Mouse (Mus musculus) limb, embryonic 12.5 days (tissue): ENCODE data around the gene Rab31. TPM values are rescaled to one million over a fixed set of nuclear protein-coding genes. Genes with fewer than 3 reads are reported as not detected.
A peak's percentile ranks its signal among the peaks of the same experiment; 100 is the strongest.

Experiments used
- ATAC-seq: fragments of 200-750 bp; cut with Nextera tagmentation; 2 replicates; pipeline ENCODE4 v1.8.0; 2017; ENCODE audit warnings: low read depth, moderate TSS enrichment; ENCODE audit not compliant: insufficient number of reproducible peaks, insufficient read depth, low FRiP score, low TSS enrichment
- H3K27ac ChIP-seq: fragments of 300-500 bp; sonication (generic); 2 replicates; pipeline ENCODE4 v1.5.1; 2016; ENCODE audit warnings: mild to moderate bottlenecking, moderate library complexity
- H3K27me3 ChIP-seq: fragments of 300-500 bp; sonication (generic); 2 replicates; pipeline ENCODE4 v1.6.1; 2016; ENCODE audit warnings: mild to moderate bottlenecking, moderate library complexity
- H3K36me3 ChIP-seq: fragments of 300-500 bp; sonication (generic); 2 replicates; pipeline ENCODE4 v1.6.1; 2016; ENCODE audit warnings: mild to moderate bottlenecking, moderate library complexity
- H3K4me1 ChIP-seq: fragments of 300-500 bp; sonication (generic); replicated peaks from 2 replicates; pipeline ENCODE4 v1.6.1; 2016
- H3K4me2 ChIP-seq: fragments of 300-500 bp; sonication (generic); 2 replicates; pipeline ENCODE4 v1.6.1; 2016; ENCODE audit warnings: mild to moderate bottlenecking, moderate library complexity
- H3K4me3 ChIP-seq: fragments of 300-500 bp; sonication (generic); replicated peaks from 2 replicates; pipeline ENCODE4 v1.5.1; 2016; ENCODE audit warnings: mild to moderate bottlenecking
- H3K9ac ChIP-seq: fragments of 300-500 bp; sonication (generic); replicated peaks from 2 replicates; pipeline ENCODE4 v1.6.1; 2016; ENCODE audit warnings: mild to moderate bottlenecking, moderate library complexity
- H3K9me3 ChIP-seq: fragments of 300-500 bp; sonication (generic); 2 replicates; pipeline ENCODE4 v1.6.1; 2016; ENCODE audit warnings: mild to moderate bottlenecking, moderate library complexity
- WGBS: fragments of 180-500 bp; shearing (Covaris S2); methylation state at CpG from one replicate; pipeline ENCODE4 v1.1.7; 2016; 5-methylcytosine and 5-hydroxymethylcytosine counted together
- polyA plus RNA-seq: library from polyadenylated mRNA; unstranded; fragments of >200 nt; fragmentation: Nextera tagmentation; extraction: Ambion mirVana; gene quantifications from 2 replicates; pipeline ENCODE4 v1.2.1, GENCODE M21; 2016

The Rab31 gene
- polyA plus RNA-seq, 1 experiment from 2014 or later: 54.0 TPM

DNA sequence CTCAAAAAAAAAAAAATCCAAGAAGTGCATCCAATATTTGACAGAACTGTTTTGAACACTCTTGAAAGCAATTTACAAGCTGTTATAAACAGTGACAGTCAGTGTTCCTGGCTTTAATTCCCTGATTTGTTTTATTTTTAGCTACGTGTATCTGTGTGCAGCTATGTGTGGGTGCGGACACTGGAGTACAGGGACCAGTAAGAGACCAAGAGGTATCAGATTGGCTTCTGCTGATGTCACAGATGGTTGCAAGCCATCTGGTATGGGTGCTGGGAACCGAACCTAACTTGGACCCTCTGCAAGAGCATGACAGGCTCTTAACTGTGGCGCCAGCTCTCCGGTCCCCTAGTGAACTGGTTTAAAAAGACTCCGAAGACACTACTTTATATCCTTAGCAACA is 19.4 kb downstream of the Rab31 start:
- Histone ChIP-seq H3K9me3 (peaks cover 9% of the 10 kb centered on the region; the same call in 1 of the 2 replicates), H3K36me3 (peaks cover 4% of the 10 kb centered on the region; the same call in 1 of the 2 replicates), H3K4me1 (no peaks in the 10 kb centered on the region), H3K9ac (no peak overlapping the region), H3K4me2 (no peak overlapping the region), H3K4me3 (no peak overlapping the region), H3K27me3 (no peaks in the 10 kb centered on the region), H3K27ac (no peak overlapping the region)
- 95% methylated on average over 6 of the region's 6 CpGs for WGBS
- no peak for ATAC-seq

GRCm38 (mm10) chr17:65750301-65750700 is 22.3 kb downstream of the Rab31 start:
- H3K36me3 ChIP-seq: 0 out of 2 replicates have a peak, but pooled peaks cover 6% of the 10 kb centered on the region
- no peak overlapping the region for H3K4me3 ChIP-seq
- H3K4me1 ChIP-seq: no peaks in the 10 kb centered on the region
- 0 out of 2 replicates have a peak, but pooled peaks cover 7% of the 10 kb centered on the region for H3K9me3 ChIP-seq
- no peak overlapping the region for H3K27ac ChIP-seq
- no peaks in the 10 kb centered on the region for H3K27me3 ChIP-seq
- H3K9ac ChIP-seq: no peak overlapping the region
- no peak for ATAC-seq
- H3K4me2 ChIP-seq: no peak overlapping the region

DNA sequence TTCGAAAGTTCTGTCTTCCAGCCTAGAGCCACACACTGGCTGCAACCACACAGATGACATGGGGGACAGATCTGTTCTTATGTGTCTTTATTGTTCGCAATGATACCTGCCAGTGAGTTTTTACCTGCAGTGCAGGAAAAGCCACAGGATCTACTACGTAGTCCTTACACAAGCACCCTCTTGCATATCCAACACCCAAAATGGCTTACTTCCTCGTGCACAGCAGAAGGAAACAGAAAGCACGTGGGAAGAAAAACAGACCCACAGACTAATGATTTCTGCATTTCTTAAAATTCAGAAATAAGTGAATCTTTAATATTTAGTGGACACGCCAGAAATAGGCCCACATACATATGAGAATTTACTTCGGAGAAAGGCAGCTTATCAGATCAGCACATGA is 22.7 kb downstream of the Rab31 start:
- Histone ChIP-seq H3K9me3 (0 out of 2 replicates have a peak, but pooled peaks cover 8% of the 10 kb centered on the region), H3K4me3 (no peak overlapping the region), H3K27ac (no peak overlapping the region), H3K36me3 (0 out of 2 replicates have a peak, but pooled peaks cover 7% of the 10 kb centered on the region), H3K9ac (no peak overlapping the region), H3K27me3 (no peaks in the 10 kb centered on the region), H3K4me2 (no peak overlapping the region), H3K4me1 (no peaks in the 10 kb centered on the region)
- 91% methylated on average over 7 of the region's 7 CpGs for WGBS
- no peak for ATAC-seq

- H3K27me3 ChIP-seq: no peaks in the 10 kb centered on the region
- 0 out of 2 replicates have a peak, but pooled peaks cover 3% of the 10 kb centered on the region for H3K9me3 ChIP-seq
- H3K36me3 ChIP-seq: 0 out of 2 replicates have a peak, but pooled peaks cover 7% of the 10 kb centered on the region
- no peak overlapping the region for H3K4me2 ChIP-seq
- no peaks in the 10 kb centered on the region for H3K4me1 ChIP-seq
- ATAC-seq: no peak
- H3K27ac ChIP-seq: no peak overlapping the region
- H3K4me3 ChIP-seq: no peak overlapping the region
- no peak overlapping the region for H3K9ac ChIP-seq
- 81% methylated on average over 6 of the region's 6 CpGs for WGBS
Observed at GRCm38 (mm10) chr17:65748997-65749396, 23.6 kb downstream of the Rab31 start.

- 0 out of 2 replicates have a peak, but pooled peaks cover 3% of the 10 kb centered on the region for H3K9me3 ChIP-seq
- 80% methylated on average over 6 of the region's 6 CpGs for WGBS
Observed at GRCm38 (mm10) chr17:65746314-65746713, 26.2 kb downstream of the Rab31 start.

GRCm38 (mm10) chr17:65743664-65744330 is 28.8 kb downstream of the Rab31 start:
- Histone ChIP-seq H3K36me3 (0 out of 2 replicates have a peak, but pooled peaks cover 4% of the 10 kb centered on the region), H3K9me3 (0 out of 2 replicates have a peak, but pooled peaks cover 3% of the 10 kb centered on the region), H3K4me2 (no peak overlapping the region), H3K27ac (peak overlapping the region; percentile 45; the same call in 1 of the 2 replicates), H3K9ac (no peak overlapping the region), H3K27me3 (no peaks in the 10 kb centered on the region), H3K4me1 (peaks cover 9% of the 10 kb centered on the region), H3K4me3 (no peak overlapping the region)
- ATAC-seq: no peak
- 83% methylated on average over 11 of the region's 11 CpGs for WGBS

More at GRCm38 (mm10) chr17:65746314-65746713, 26.2 kb downstream of the Rab31 start:
- Histone ChIP-seq H3K4me1 (peaks cover 9% of the 10 kb centered on the region), H3K4me2 (no peak overlapping the region), H3K9ac (no peak overlapping the region), H3K4me3 (no peak overlapping the region), H3K27ac (no peak overlapping the region), H3K36me3 (0 out of 2 replicates have a peak, but pooled peaks cover 7% of the 10 kb centered on the region), H3K27me3 (no peaks in the 10 kb centered on the region)
- ATAC-seq: no peak

DNA sequence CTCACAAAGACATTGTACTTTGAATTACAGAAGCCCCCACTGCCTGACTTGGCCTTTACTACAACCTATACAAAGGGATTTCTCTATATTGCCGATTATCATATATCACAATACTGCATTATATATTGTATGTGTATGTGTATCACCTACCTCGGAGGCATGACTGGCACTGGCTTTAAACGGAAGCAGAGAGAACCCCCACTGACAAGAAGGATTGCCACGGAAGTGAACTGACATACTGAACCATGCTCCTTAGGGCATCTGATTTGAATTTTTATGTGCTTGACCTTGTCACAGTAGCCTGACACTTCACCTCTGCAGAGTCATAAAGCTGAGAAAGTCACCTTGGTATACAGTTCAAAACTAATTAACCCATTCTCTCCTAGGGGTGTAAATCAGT is 29.6 kb downstream of the Rab31 start:
- Histone ChIP-seq H3K36me3 (0 out of 2 replicates have a peak, but pooled peaks cover 4% of the 10 kb centered on the region), H3K4me2 (no peak overlapping the region), H3K27ac (no peak overlapping the region), H3K27me3 (no peaks in the 10 kb centered on the region), H3K9me3 (0 out of 2 replicates have a peak, but pooled peaks cover 3% of the 10 kb centered on the region), H3K4me3 (no peak overlapping the region), H3K4me1 (peaks cover 9% of the 10 kb centered on the region), H3K9ac (no peak overlapping the region)
- WGBS: 37% methylated on average over 4 of the region's 4 CpGs
- ATAC-seq: no peak

- Histone ChIP-seq H3K9me3 (0 out of 2 replicates have a peak, but pooled peaks cover 3% of the 10 kb centered on the region), H3K27ac (no peak overlapping the region), H3K36me3 (0 out of 2 replicates have a peak, but pooled peaks cover 4% of the 10 kb centered on the region), H3K4me2 (no peak overlapping the region), H3K4me1 (peaks cover 9% of the 10 kb centered on the region), H3K9ac (no peak overlapping the region), H3K27me3 (no peaks in the 10 kb centered on the region), H3K4me3 (no peak overlapping the region)
- WGBS: 79% methylated on average over 10 of the region's 10 CpGs
- ATAC-seq: no peak
Observed at GRCm38 (mm10) chr17:65742245-65742905, 30.2 kb downstream of the Rab31 start.

DNA sequence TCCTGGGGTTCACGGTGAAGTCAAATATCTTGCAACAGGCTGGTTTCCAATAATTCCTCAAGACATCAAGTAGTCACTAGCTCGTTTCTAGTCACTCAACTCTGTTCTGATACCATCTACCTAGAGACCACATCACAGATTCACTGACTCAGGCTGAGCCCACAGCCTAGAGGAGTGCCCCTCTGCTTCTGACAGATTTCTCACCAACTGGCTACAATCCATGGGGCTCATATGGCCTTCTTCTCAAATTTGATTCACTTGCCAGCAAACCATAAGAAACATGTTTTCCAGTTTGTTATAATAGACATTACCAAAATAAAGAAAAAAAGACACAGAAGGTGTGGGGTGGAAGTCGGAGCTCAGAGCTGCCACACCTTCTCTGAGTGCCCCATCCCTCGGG is 31.0 kb downstream of the Rab31 start:
- Histone ChIP-seq H3K27me3 (no peaks in the 10 kb centered on the region), H3K27ac (no peak overlapping the region), H3K36me3 (0 out of 2 replicates have a peak, but pooled peaks cover 4% of the 10 kb centered on the region), H3K4me1 (peaks cover 9% of the 10 kb centered on the region), H3K4me2 (no peak overlapping the region), H3K9me3 (0 out of 2 replicates have a peak, but pooled peaks cover 3% of the 10 kb centered on the region), H3K4me3 (no peak overlapping the region), H3K9ac (no peak overlapping the region)
- WGBS: 88% methylated on average over 4 of the region's 4 CpGs
- ATAC-seq: no peak

- Histone ChIP-seq H3K36me3 (no peaks in the 10 kb centered on the region), H3K4me3 (no peak overlapping the region), H3K27me3 (no peaks in the 10 kb centered on the region), H3K4me1 (peaks cover 9% of the 10 kb centered on the region), H3K9ac (no peak overlapping the region), H3K4me2 (no peak overlapping the region), H3K9me3 (no peaks in the 10 kb centered on the region), H3K27ac (no peak overlapping the region)
- WGBS: 87% methylated on average over 15 of the region's 15 CpGs
- ATAC-seq: no peak
Observed at GRCm38 (mm10) chr17:65739874-65740725, 32.5 kb downstream of the Rab31 start.

DNA sequence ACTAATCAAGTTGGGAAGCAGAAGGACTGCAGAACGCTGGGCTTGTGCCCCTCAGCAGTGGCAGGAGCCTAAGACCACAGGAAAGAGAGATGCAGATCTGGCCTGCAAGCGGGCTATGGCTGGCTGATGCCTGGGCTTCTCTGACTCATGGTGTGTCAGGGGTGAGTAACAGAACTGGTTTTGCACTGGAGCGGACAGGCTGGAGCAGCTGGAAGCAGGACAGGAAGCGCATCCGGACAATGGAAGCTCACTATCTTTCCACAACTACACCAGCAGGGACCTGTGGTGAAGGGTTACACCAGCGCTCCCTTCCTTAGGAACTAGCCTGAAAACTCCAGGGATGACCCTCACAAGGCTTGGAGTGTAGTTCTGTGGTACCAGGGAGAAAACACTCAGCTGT is 34.9 kb downstream of the Rab31 start:
- Histone ChIP-seq H3K9ac (no peak overlapping the region), H3K27ac (no peak overlapping the region), H3K9me3 (no peaks in the 10 kb centered on the region), H3K27me3 (no peaks in the 10 kb centered on the region), H3K4me3 (no peak overlapping the region), H3K4me1 (no peaks in the 10 kb centered on the region), H3K4me2 (no peak overlapping the region), H3K36me3 (no peaks in the 10 kb centered on the region)
- no peak for ATAC-seq
- WGBS: 89% methylated on average over 6 of the region's 6 CpGs
